Mouse (Mus musculus) MEL (cell line): Measurements from ENCODE around the gene Gcnt4. TPM values are rescaled to one million over a fixed set of nuclear protein-coding genes. Genes with fewer than 3 reads are reported as not detected.
A peak's percentile ranks its signal among the peaks of the same experiment; 100 is the strongest.

ENCODE experiments used
- DNase-seq: peaks from one replicate; pipeline ENCODE4 v3.0.0; 2011; ENCODE audit warnings: low read depth, low spot score
- H3K27ac ChIP-seq: 2 replicates; pipeline ENCODE4 v1.5.1; 2012; ENCODE audit warnings: low read depth, mild to moderate bottlenecking, control low read depth, low read length, moderate library complexity; ENCODE audit not compliant: control insufficient read depth
- H3K27me3 ChIP-seq, 2 experiments: fragments of 150-350 bp in 1 of 2; sonication (generic) in 1 of 2; 2 replicates each; pipeline ENCODE4 v1.6.1; 2012; ENCODE audit warnings: low read length in 2 of 2, mild to moderate bottlenecking in 2 of 2, improper control_type of control experiment in 1 of 2, moderate library complexity in 1 of 2; ENCODE audit not compliant: insufficient read depth in 2 of 2, control insufficient read depth in 1 of 2
- H3K36me3 ChIP-seq, 2 experiments: 2 replicates each; pipeline ENCODE4 v1.6.1; 2012 to 2014; ENCODE audit warnings: low read length in 2 of 2, improper control_type of control experiment in 1 of 2, inconsistent platforms in 1 of 2, mild to moderate bottlenecking in 1 of 2; ENCODE audit not compliant: insufficient read depth in 2 of 2, control insufficient read depth in 1 of 2
- H3K4me1 ChIP-seq, 2 experiments: fragments of 150-350 bp in 1 of 2; sonication (generic) in 1 of 2; 2 replicates each; pipeline ENCODE4 v1.6.1; 2012; ENCODE audit warnings: low read length in 2 of 2, improper control_type of control experiment in 1 of 2, mild to moderate bottlenecking in 1 of 2; ENCODE audit not compliant: insufficient read depth in 2 of 2, control insufficient read depth in 1 of 2
- H3K4me3 ChIP-seq, 2 experiments: fragments of 150-350 bp in 1 of 2; sonication (generic) in 1 of 2; 2 replicates each; pipeline ENCODE4 v1.5.1; 2012; ENCODE audit warnings: low read depth in 2 of 2, low read length in 2 of 2, mild to moderate bottlenecking in 2 of 2, moderate library complexity in 2 of 2, control low read depth in 1 of 2, improper control_type of control experiment in 1 of 2; ENCODE audit not compliant: control insufficient read depth in 1 of 2, insufficient read depth in 1 of 2
- H3K79me2 ChIP-seq: 2 replicates; pipeline ENCODE4 v1.6.1; 2012; ENCODE audit warnings: mild to moderate bottlenecking, low read length, moderate library complexity; ENCODE audit not compliant: control insufficient read depth, poor library complexity, insufficient read depth
- H3K9ac ChIP-seq: 2 replicates; pipeline ENCODE4 v1.6.1; 2012; ENCODE audit warnings: low read depth, mild to moderate bottlenecking, control low read depth, low read length, moderate library complexity; ENCODE audit not compliant: control insufficient read depth, poor library complexity, severe bottlenecking
- H3K9me3 ChIP-seq: fragments of 150-350 bp; sonication (generic); replicated peaks from 2 replicates; pipeline ENCODE4 v1.6.1; 2012; ENCODE audit warnings: mild to moderate bottlenecking, low read length, improper control_type of control experiment, moderate library complexity; ENCODE audit not compliant: insufficient read depth
- BHLHE40 ChIP-seq: IDR thresholded peaks from 2 replicates; pipeline ENCODE4 v1.6.1; 2012; ENCODE audit warnings: low read depth, mild to moderate bottlenecking, inconsistent platforms, low read length, improper control_type of control experiment, borderline replicate concordance
- CHD1 ChIP-seq: IDR thresholded peaks from 2 replicates; pipeline ENCODE4 v1.6.1; 2012; ENCODE audit warnings: low read depth, mild to moderate bottlenecking, inconsistent platforms, low read length, improper control_type of control experiment
- CHD2 ChIP-seq: IDR thresholded peaks from 2 replicates; pipeline ENCODE4 v1.6.1; 2011; ENCODE audit warnings: low read length, improper control_type of control experiment
- E2F4 ChIP-seq: IDR thresholded peaks from 2 replicates; pipeline ENCODE4 v1.6.1; 2011; ENCODE audit warnings: low read depth, low read length, improper control_type of control experiment, borderline replicate concordance
- ELF1 ChIP-seq: IDR thresholded peaks from 2 replicates; pipeline ENCODE4 v1.6.1; 2014; ENCODE audit warnings: low read depth, mild to moderate bottlenecking, inconsistent platforms, low read length, improper control_type of control experiment, moderate library complexity
- EP300 ChIP-seq, 2 experiments: IDR thresholded peaks; 2 replicates each; pipeline ENCODE4 v1.6.1; 2011; ENCODE audit warnings: improper control_type of control experiment in 2 of 2, low read length in 2 of 2, low read depth in 1 of 2, mild to moderate bottlenecking in 1 of 2
- ETS1 ChIP-seq: IDR thresholded peaks from 2 replicates; pipeline ENCODE4 v1.6.1; 2012; ENCODE audit warnings: low read depth, mild to moderate bottlenecking, inconsistent platforms, low read length, improper control_type of control experiment, moderate library complexity
- GABPA ChIP-seq: IDR thresholded peaks from 2 replicates; pipeline ENCODE4 v1.6.1; 2012; ENCODE audit warnings: low read depth, mild to moderate bottlenecking, inconsistent platforms, low read length, improper control_type of control experiment, moderate library complexity
- GATA1 ChIP-seq: IDR thresholded peaks from 2 replicates; pipeline ENCODE4 v1.6.1; 2011; ENCODE audit warnings: low read depth, low read length, improper control_type of control experiment
- HCFC1 ChIP-seq: IDR thresholded peaks from 2 replicates; pipeline ENCODE4 v1.6.1; 2012; ENCODE audit warnings: low read depth, mild to moderate bottlenecking, inconsistent platforms, low read length, improper control_type of control experiment, moderate library complexity
- JUND ChIP-seq: IDR thresholded peaks from 2 replicates; pipeline ENCODE4 v1.6.1; 2011; ENCODE audit warnings: low read depth, mild to moderate bottlenecking, improper control_type of control experiment, low read length
- KAT2A ChIP-seq: conservative IDR thresholded peaks from 2 replicates; pipeline ENCODE4 v1.6.1; 2012; ENCODE audit warnings: low read depth, low read length, improper control_type of control experiment, inconsistent platforms
- MAFK ChIP-seq: IDR thresholded peaks from 2 replicates; pipeline ENCODE4 v1.6.1; 2011; ENCODE audit warnings: low read depth, mild to moderate bottlenecking, low read length, improper control_type of control experiment, borderline replicate concordance
- MAX ChIP-seq: IDR thresholded peaks from 2 replicates; pipeline ENCODE4 v1.6.1; 2011; ENCODE audit warnings: low read length, improper control_type of control experiment
- MEF2A ChIP-seq: IDR thresholded peaks from 2 replicates; pipeline ENCODE4 v1.6.1; 2014; ENCODE audit warnings: low read depth, mild to moderate bottlenecking, inconsistent platforms, low read length, improper control_type of control experiment; ENCODE audit not compliant: poor library complexity, insufficient replicate concordance, severe bottlenecking; ENCODE audit errors: extremely low read depth
- MXI1 ChIP-seq: IDR thresholded peaks from 2 replicates; pipeline ENCODE4 v1.6.1; 2011; ENCODE audit warnings: mild to moderate bottlenecking, low read depth, low read length, improper control_type of control experiment
- MYB ChIP-seq: IDR thresholded peaks from 2 replicates; pipeline ENCODE4 v1.6.1; 2011; ENCODE audit warnings: mild to moderate bottlenecking, low read depth, low read length, improper control_type of control experiment
- MYC ChIP-seq: IDR thresholded peaks from 2 replicates; pipeline ENCODE4 v1.6.1; 2011; ENCODE audit warnings: low read depth, mild to moderate bottlenecking, low read length, improper control_type of control experiment, moderate library complexity
- NELFE ChIP-seq: IDR thresholded peaks from 2 replicates; pipeline ENCODE4 v1.6.1; 2011; ENCODE audit warnings: low read depth, low read length, improper control_type of control experiment
- NRF1 ChIP-seq: IDR thresholded peaks from 2 replicates; pipeline ENCODE4 v1.6.1; 2014; ENCODE audit warnings: low read depth, mild to moderate bottlenecking, inconsistent platforms, low read length, improper control_type of control experiment, moderate library complexity; ENCODE audit not compliant: poor library complexity, insufficient read depth, severe bottlenecking
- POLR2AphosphoS2 ChIP-seq: IDR thresholded peaks from 2 replicates; pipeline ENCODE4 v1.6.1; 2011; ENCODE audit warnings: low read length, improper control_type of control experiment
- POLR2AphosphoS5 ChIP-seq: IDR thresholded peaks from 2 replicates; pipeline ENCODE4 v1.6.1; 2012; ENCODE audit warnings: low read depth, borderline replicate concordance, mild to moderate bottlenecking, inconsistent platforms, low read length, moderate library complexity, mixed read lengths
- RAD21 ChIP-seq: IDR thresholded peaks from 2 replicates; pipeline ENCODE4 v1.6.1; 2011; ENCODE audit warnings: mild to moderate bottlenecking, low read depth, low read length, improper control_type of control experiment
- RCOR1 ChIP-seq: IDR thresholded peaks from 2 replicates; pipeline ENCODE4 v1.6.1; 2012; ENCODE audit warnings: low read depth, mild to moderate bottlenecking, inconsistent platforms, low read length, improper control_type of control experiment
- SIN3A ChIP-seq: IDR thresholded peaks from 2 replicates; pipeline ENCODE4 v1.6.1; 2012; ENCODE audit warnings: low read length, improper control_type of control experiment, inconsistent platforms
- SMC3 ChIP-seq: IDR thresholded peaks from 2 replicates; pipeline ENCODE4 v1.6.1; 2011; ENCODE audit warnings: low read depth, low read length, improper control_type of control experiment
- TAL1 ChIP-seq: IDR thresholded peaks from 2 replicates; pipeline ENCODE4 v1.6.1; 2012; ENCODE audit warnings: mild to moderate bottlenecking, inconsistent platforms, low read length, moderate library complexity, mixed read lengths
- TBP ChIP-seq: IDR thresholded peaks from 2 replicates; pipeline ENCODE4 v1.8.0; 2011; ENCODE audit warnings: low read depth, low read length, improper control_type of control experiment
- TCF12 ChIP-seq: IDR thresholded peaks from 2 replicates; pipeline ENCODE4 v1.6.1; 2014; ENCODE audit warnings: low read depth, mild to moderate bottlenecking, inconsistent platforms, low read length, improper control_type of control experiment, moderate library complexity
- UBTF ChIP-seq: IDR thresholded peaks from 2 replicates; pipeline ENCODE4 v1.6.1; 2012; ENCODE audit warnings: low read depth, mild to moderate bottlenecking, inconsistent platforms, low read length, improper control_type of control experiment, moderate library complexity, borderline replicate concordance; ENCODE audit not compliant: insufficient read depth
- USF1 ChIP-seq: IDR thresholded peaks from 2 replicates; pipeline ENCODE4 v1.6.1; 2014; ENCODE audit warnings: low read depth, mild to moderate bottlenecking, inconsistent platforms, low read length, improper control_type of control experiment, moderate library complexity
- USF2 ChIP-seq, 2 experiments: IDR thresholded peaks; 2 replicates each; pipeline ENCODE4 v1.6.1; 2011 to 2012; ENCODE audit warnings: improper control_type of control experiment in 2 of 2, low read length in 2 of 2, borderline replicate concordance in 1 of 2, inconsistent platforms in 1 of 2, low read depth in 1 of 2, mild to moderate bottlenecking in 1 of 2; ENCODE audit not compliant: insufficient read depth in 1 of 2
- ZKSCAN1 ChIP-seq: IDR thresholded peaks from 2 replicates; pipeline ENCODE4 v1.6.1; 2012; ENCODE audit warnings: low read depth, mild to moderate bottlenecking, inconsistent platforms, low read length, improper control_type of control experiment, moderate library complexity
- ZMIZ1 ChIP-seq: IDR thresholded peaks from 2 replicates; pipeline ENCODE4 v1.6.1; 2012; ENCODE audit warnings: low read depth, mild to moderate bottlenecking, inconsistent platforms, low read length, improper control_type of control experiment, moderate library complexity
- ZNF384 ChIP-seq: IDR thresholded peaks from 2 replicates; pipeline ENCODE4 v1.6.1; 2012; ENCODE audit warnings: low read depth, mild to moderate bottlenecking, inconsistent platforms, low read length, improper control_type of control experiment
- polyA plus RNA-seq, 2 experiments: library from polyadenylated mRNA; stranded (reverse) in 1 of 2; unstranded in 1 of 2; fragments of >175 nt in 1 of 2; fragments of >200 nt in 1 of 2; gene quantifications; 2 replicates each; pipeline versions ENCODE4 v1.2.1 to v1.2.4; 2012; ENCODE audit warnings: low replicate concordance in 2 of 2, low read depth in 1 of 2; ENCODE audit not compliant: insufficient read length in 2 of 2, insufficient read depth in 1 of 2, missing spikeins in 1 of 2
- total RNA-seq: library from RNA; depleted of rRNA; stranded (reverse); fragments of 300-350 nt; gene quantifications from 2 replicates; pipeline ENCODE4 v1.2.3, GENCODE M21; 2012

Gene Gcnt4
- total and polyA plus RNA-seq, 3 experiments, result not detected

DNA sequence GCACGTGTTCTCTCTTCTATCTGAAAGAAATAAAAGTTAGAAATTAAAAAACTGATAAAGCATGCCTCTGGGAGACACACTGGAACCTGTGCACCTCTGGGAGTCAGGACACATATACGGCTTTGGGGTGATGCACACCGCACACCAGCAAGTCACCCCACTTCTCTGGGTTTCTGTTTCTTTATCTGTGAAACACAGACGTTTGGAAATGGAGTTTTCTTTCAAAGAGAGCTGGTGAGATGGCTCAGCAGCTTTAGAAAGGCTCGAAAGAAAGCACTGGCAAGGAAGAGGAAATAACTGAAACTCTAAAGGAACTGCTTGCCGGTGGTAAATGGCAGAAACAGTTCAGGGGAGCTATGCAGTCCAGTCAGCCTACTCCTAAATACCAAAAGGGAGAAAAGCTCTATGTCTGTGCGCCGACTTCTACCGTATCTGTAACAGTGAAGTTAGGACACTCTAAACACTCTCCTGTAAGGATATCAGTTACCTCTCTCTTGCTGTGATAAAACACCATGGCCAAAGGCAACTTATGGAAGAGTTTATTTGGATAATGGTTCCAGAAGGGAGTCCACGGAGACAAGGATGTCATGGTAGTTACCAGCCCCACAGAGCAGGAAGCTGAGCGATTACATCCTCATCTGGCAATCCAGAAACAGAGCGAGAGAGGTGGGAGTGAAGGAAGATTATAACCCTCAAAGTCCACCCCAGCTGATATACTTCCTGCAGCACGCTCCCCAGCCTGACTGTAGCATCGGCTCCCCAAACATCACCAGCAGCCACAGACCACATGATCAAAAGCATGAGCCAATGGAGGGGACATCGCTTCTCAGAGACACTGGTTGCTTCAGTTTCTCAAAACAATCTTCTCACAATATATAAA lies 42.0 kb downstream of the Gcnt4 start:
- Histone ChIP-seq H3K27ac (peak overlapping the region; percentile 87), H3K27me3 (no peaks in the 10 kb centered on the region; a peak in 1 of 4 replicates), H3K9me3 (no peaks in the 10 kb centered on the region), H3K79me2 (no peaks in the 10 kb centered on the region; the same call in 1 of the 2 replicates), H3K4me3 (peak overlapping the region; percentile 52 to 60), H3K9ac (peak overlapping the region; percentile 64), H3K4me1 (peaks cover 0 to 5% of the 10 kb centered on the region in 2 experiments; a peak in 2 of 4 replicates), H3K36me3 (peaks cover 0 to 4% of the 10 kb centered on the region in 2 experiments; a peak in 2 of 4 replicates)
- DNase-seq, result peak; percentile 82
- TF ChIP-seq BHLHE40 (no peak), CHD2 (no peak), TBP (peak; percentile 61), TAL1 (peak; percentile 69), ZNF384 (no peak), POLR2AphosphoS2 (no peak), POLR2AphosphoS5 (no peak), MAX (peak; percentile 80), USF2 (IDR thresholded peaks at IDR 0.05; ENCODE audit: borderline replicate concordance in 1 of 2, insufficient read depth in 1 of 2, low read depth in 1 of 2, low read length in 2 of 2) (no peak), MXI1 (peak; percentile 58), ZKSCAN1 (no peak), ETS1 (no peak; the same call in 1 of the 2 replicates), MYC (peak; percentile 43; the same call in 1 of the 2 replicates), TCF12 (peak; percentile 57), ZMIZ1 (no peak), ELF1 (no peak), GABPA (no peak), GATA1 (0 out of 2 replicates have a peak, but pooled peaks have one; percentile 34), RAD21 (no peak), MAFK (no peak), USF1 (peak; percentile 79), CHD1 (no peak), UBTF (no peak), MEF2A (no peak), KAT2A (no peak), E2F4 (no peak), JUND (no peak), NRF1 (no peak), NELFE (peak; percentile 18), RCOR1 (no peak), SMC3 (no peak), HCFC1 (no peak), MYB (no peak), SIN3A (peak; percentile 67), EP300 (IDR thresholded peaks at IDR 0.05; ENCODE audit: low read depth in 1 of 2, low read length in 2 of 2) (peak; percentile 59 to 75)
